Mouse (Mus musculus): Measurements from ENCODE around the gene Parpbp. TPM values are rescaled to one million over a fixed set of nuclear protein-coding genes. Genes with fewer than 3 reads are reported as not detected.

The Parpbp gene
- polyA plus RNA-seq (2012; rRNA removed; ENCODE audit: low replicate concordance), result 0.14 and 0.84 TPM in 2 replicates

DNA sequence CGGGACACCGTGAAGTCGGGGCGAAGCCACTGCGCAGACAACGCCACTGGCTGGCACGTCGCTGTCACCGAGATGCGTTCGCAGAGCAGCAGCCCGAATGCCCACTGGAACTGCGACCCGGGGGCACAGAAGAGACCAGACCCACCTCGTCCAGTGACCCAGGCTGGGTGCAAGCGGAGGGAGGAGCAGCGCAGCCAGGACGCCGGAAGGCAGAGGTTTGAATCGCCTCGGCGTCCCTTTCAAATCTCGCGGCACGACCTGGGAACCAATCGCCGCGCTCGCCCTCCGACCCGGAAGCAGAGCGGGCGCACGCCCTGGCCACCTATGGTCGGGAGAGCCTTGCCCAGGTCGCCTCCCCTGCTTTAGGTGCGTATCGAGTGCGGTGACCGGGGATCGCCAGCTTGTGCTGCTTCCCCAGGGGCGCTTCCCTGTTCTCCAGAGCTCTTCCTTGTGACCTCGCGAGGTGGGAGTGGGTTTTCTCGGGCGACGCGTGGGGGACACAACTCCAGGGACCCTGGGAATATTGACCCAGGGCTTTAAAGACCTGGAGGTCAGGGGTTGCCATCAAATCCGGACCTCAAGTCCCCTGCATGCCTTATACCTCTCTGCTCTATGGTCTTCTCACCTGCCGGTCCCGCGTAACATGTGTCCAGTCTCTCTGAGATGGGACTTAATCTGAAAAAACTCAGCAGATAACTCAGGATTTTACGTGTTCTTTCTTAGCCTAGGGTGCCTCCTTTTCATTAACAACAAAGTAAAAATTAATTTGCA, at the start of gene Parpbp, which contains the start of gene Nup37:
Parpbp (minus strand) TSS at position 235 of the 771 bp plus-strand sequence.
Nup37 (plus strand) TSS at position 286 of the 771 bp plus-strand sequence.

DNA sequence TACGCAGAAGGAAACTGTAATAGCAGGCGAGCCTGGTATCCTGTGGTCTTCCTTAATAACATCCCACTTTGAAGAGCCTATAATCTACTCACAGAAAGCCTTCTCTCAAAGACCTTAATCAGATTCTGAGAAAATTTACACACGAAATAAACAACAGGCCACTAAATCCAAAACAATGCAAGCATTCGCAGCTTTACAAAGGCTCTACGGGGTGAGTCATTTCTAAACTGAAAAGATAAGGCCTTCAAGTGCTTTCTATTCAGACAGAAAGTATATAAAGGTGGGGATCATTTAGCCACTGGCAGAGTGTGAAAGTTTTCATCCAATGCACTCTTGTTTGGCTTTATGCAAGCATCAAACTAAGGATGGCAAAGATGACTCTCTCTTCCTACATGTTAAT, 56.0 kb downstream of the Parpbp start, which contains the start of gene Pmch:
Pmch (plus strand) TSS at position 301 of the 400 bp plus-strand sequence.

Other genes starting within 250 kb of the Parpbp start
- not detected in 2 replicates for gene Pmch, start 55.9 kb downstream of the Parpbp start, polyA plus RNA-seq (2012; rRNA removed; ENCODE audit: low replicate concordance)
- 0.82 and 1.7 TPM in 2 replicates for gene Nup37, start 51 bp upstream of the Parpbp start, polyA plus RNA-seq (2012; rRNA removed; ENCODE audit: low replicate concordance)
- gene Washc3, start 54.2 kb upstream of the Parpbp start, polyA plus RNA-seq (2012; rRNA removed; ENCODE audit: low replicate concordance), result 3.1 and 3.4 TPM in 2 replicates
- 3.2 and 4.3 TPM in 2 replicates for gene Dram1, start 232.1 kb upstream of the Parpbp start, polyA plus RNA-seq (2012; rRNA removed; ENCODE audit: low replicate concordance)
- gene Gnptab, start 232.2 kb upstream of the Parpbp start, polyA plus RNA-seq (2012; rRNA removed; ENCODE audit: low replicate concordance), result 2.1 and 2.8 TPM in 2 replicates